Mouse (Mus musculus): ENCODE measurements at regions not wholly inside any gene's neighbourhood (a gene's known extent, or its start where the extent isn't known, plus 50 kb on each side); places are given as distances from the start of the nearest gene placed in this dataset.
"Not testable (repeated sequence)": the region's sequence is repeated elsewhere in the genome, so short reads cannot be mapped to it uniquely, and the experiment has no call there.

GRCm38 (mm10) chr17:14111692-14112091 lies 52.4 kb upstream of the Gm7358 start:
- not testable (repeated sequence) for TF ChIP-seq CTCF (IDR thresholded peaks at IDR 0.05; ENCODE audit: borderline replicate concordance, insufficient read depth, low read length); POLR2A (IDR thresholded peaks at IDR 0.05; ENCODE audit: low read depth, low read length)

Data from embryonic fibroblast, embryonic 13.5 days (primary cell).